Mouse (Mus musculus): ENCODE measurements around the gene Picalm.
"Not testable (repeated sequence)": the region's sequence is repeated elsewhere in the genome, so short reads cannot be mapped to it uniquely, and the experiment has no call there.

The Picalm gene

GRCm38 (mm10) chr7:90131831-90132241 lies 1.8 kb downstream of the Picalm start:
- DNase-seq (ENCODE audit: low read depth): peak; percentile 48

DNA sequence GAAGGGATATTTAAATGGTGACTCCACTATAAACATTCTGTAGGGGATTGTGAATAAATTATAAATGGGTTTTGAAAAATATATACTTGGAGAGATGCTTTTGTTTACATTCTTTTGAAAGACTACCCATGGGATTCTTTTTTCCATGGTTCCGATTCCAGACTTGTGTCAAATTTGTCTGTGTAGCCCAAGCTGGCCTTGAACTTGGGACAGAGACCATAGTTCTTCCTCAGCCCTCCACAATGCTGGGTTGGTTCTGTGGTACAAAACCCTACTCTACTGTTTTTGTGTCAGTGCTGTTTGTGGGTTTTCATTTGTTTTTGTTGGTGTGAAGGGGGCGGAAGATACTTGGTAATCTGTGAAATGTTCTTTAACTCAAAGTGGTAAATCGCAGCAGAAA lies 2.3 kb downstream of the Picalm start:
- no peak for DNase-seq (ENCODE audit: low read depth)

- no peak for DNase-seq (ENCODE audit: low read depth)
These were observed 6.7 kb downstream of the Picalm start for GRCm38 (mm10) chr7:90136736-90137135.

- peak; percentile 76 for DNase-seq (ENCODE audit: low read depth)
These were observed 8.3 kb downstream of the Picalm start for GRCm38 (mm10) chr7:90138359-90138758.

GRCm38 (mm10) chr7:90140290-90140689 lies 10.3 kb downstream of the Picalm start:
- no peak for DNase-seq (ENCODE audit: low read depth)

DNA sequence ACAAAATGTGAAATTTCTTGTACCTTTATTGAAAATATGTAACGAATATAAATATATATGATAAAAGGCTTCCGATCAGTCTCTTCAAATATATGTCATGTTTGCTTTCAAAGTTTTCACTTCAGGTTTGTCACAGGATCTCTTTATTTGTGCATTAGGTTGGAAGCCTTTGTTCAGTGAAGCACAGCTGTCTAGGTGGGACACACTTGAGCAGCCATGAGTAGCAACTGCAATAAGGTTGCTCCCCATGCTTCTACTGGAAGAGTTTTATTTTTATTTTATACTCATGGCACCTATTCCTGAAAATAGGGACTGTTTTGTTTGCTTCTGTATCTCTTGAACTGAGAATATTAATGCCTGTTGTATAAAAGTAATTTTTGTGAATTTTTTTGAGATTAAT lies 14.3 kb downstream of the Picalm start:
- no peak for DNase-seq (ENCODE audit: low read depth)

GRCm38 (mm10) chr7:90144971-90145370 lies 15.0 kb downstream of the Picalm start:
- DNase-seq (ENCODE audit: low read depth): no peak

DNA sequence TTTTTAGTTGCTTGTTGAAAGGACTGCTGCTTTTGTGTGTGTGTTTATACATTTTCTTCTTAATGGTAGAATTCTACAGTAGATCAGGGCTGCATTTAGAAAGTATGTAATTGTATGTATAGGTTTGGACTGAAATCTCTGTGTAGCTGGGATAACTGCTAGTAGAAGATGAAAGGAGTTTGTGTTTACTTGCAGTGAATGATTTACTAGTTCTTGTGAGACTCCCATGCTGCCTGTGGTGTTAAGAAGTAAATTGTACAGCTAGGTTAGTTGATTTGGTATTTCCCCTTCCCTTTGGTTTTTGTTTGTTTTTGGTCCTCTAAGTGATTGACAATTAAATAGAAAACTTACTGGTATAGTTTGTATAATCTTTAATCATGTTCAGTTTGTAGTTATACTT lies 15.4 kb downstream of the Picalm start:
- no peak for DNase-seq (ENCODE audit: low read depth)

GRCm38 (mm10) chr7:90145897-90146296 lies 15.9 kb downstream of the Picalm start:
- no peak for DNase-seq (ENCODE audit: low read depth)

GRCm38 (mm10) chr7:90146321-90146720 lies 16.3 kb downstream of the Picalm start:
- DNase-seq (ENCODE audit: low read depth): peak; percentile 82

GRCm38 (mm10) chr7:90148023-90148422 lies 18.0 kb downstream of the Picalm start:
- DNase-seq (ENCODE audit: low read depth): no peak

- DNase-seq (ENCODE audit: low read depth): no peak
These were observed 18.5 kb downstream of the Picalm start for GRCm38 (mm10) chr7:90148516-90148915.

GRCm38 (mm10) chr7:90150311-90150710 lies 20.3 kb downstream of the Picalm start:
- DNase-seq (ENCODE audit: low read depth): peak; percentile 70

GRCm38 (mm10) chr7:90158034-90158433 lies 28.0 kb downstream of the Picalm start:
- DNase-seq (ENCODE audit: low read depth): no peak

GRCm38 (mm10) chr7:90160598-90160997 lies 30.6 kb downstream of the Picalm start:
- DNase-seq (ENCODE audit: low read depth): no peak

DNA sequence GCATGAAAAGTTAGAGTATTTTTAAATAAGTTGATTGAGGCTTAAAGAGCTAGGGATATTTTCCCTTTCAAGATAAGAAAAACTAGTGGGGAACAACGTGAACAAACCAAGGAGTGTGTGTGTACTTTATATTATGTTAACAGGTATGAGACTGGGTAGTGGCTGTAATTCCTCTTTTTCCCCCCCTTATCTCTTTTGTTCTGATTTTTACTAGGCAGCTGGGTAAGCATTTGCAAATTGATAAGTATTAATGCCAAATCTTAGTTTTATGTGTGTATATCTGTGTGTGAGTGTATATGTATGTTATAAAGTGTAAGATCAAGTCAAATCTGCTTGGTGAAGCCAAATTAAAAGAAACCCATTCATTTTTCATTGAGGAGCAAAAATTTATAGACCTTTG lies 34.3 kb downstream of the Picalm start:
- DNase-seq (ENCODE audit: low read depth): no peak

DNA sequence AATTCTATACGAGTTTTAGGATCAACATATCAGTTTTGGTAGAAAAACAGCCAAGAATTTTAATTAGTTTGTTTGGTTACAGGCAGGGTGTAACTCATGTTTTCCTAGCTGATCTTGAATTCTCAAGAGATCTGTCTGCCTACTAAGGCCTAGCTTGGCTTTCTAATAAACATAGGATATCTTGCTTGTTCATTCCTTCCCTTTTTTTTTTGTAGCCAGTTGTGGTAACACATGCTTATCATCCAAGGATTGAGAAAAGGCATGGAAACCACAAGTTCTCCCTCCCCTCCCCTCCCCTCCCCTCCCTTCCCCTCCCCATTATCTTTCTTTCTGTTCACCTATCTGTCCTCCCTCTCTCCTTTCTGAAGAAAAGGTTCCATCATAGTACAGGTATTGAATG lies 36.0 kb downstream of the Picalm start:
- DNase-seq (ENCODE audit: low read depth): peak; percentile 67

DNA sequence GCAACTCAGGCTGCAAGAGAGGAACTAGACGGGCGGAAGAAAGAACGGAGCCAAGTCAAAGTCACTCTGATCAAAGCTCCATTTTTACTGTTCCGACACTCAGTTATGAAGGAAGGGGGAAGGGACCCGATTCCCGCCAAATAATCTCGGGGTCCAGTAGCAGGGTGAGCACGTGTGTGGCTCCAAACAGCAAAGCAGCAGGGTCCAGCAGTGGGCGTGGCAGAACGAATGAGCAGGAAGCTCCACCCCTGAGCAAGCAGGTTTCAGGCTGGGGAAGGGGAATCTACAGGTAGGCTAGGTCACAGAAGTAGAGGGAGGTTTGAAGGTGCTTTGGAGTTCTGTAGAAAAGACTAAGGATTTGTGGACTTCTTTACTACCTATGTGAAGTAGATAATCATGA lies 37.8 kb downstream of the Picalm start:
- DNase-seq (ENCODE audit: low read depth): not testable (repeated sequence)

DNA sequence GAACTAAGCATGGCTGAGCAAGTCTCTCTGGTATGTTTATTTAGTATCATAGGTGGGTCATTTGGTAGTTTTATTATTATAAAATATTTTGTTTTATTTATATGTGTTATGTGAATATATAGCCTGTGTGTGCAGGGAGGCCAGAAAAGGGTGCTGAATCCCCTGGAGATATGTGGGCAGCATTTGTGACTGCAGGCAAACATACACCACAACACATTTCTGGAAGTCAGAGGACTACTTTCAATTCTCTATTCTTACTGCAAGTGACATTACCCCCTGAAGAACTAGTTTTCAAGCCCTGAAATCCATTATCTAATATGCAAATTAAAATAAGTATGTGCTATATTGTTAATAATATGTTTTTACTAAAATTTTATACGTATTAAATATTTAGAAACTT lies 43.8 kb downstream of the Picalm start:
- DNase-seq (ENCODE audit: low read depth): no peak

GRCm38 (mm10) chr7:90175576-90175975 lies 45.6 kb downstream of the Picalm start:
- peak; percentile 28 for DNase-seq (ENCODE audit: low read depth)

- peak; percentile 12 for DNase-seq (ENCODE audit: low read depth)
These were observed 50.6 kb downstream of the Picalm start for GRCm38 (mm10) chr7:90180635-90181034.

GRCm38 (mm10) chr7:90200251-90200650 lies 70.2 kb downstream of the Picalm start:
- peak; percentile 92 for DNase-seq (ENCODE audit: low read depth)

DNA sequence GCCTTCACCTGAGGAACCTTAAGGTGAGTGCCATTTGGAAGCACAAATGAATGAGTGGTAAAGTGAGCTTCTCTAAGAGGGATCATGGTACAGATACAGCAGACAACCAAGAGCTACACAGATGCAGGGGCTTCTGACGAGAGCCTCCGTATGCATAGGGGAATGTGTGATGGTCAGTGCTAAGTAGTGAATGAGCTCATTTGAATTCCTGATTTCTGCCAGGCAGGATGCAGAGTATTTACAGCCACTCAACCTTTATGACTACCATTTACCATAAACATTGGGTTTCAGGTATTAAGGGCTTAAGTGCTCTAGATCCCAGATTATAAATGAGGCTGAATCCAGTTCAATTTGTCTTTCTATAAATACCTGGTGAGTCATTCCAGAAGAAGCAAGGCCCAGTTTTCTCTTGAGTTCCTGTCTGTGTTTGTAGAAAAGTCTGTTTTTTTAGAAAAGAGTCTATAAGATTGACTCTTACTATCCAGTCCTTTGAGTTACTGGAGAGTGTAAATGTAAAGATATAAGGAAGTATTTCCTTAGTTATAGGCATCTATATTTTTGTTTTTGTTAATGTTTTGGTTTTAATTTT lies 72.0 kb downstream of the Picalm start:
- no peak for DNase-seq (ENCODE audit: low read depth)

GRCm38 (mm10) chr7:90203914-90204313 lies 73.9 kb downstream of the Picalm start:
- no peak for DNase-seq (ENCODE audit: low read depth)

DNA sequence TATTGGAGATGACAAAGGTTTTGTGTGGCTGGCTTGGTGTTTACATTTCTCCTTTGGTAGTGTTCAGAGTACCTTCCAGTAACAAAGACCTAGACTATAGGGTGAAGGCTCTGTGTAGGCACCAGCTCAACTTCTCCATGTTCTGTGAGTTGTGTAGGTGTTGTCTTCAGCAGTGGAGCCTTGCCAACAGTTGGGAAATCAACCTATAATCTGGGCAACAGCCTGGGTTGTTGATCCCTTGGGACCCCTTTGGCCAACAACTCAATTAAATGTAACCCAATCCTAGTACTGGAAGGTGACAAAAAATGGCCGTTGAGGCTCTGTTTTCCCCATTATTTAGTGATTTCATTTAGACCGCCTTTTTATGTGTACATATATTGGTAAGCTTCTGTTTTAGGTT lies 80.1 kb downstream of the Picalm start:
- DNase-seq (ENCODE audit: low read depth): no peak
